Mouse (Mus musculus): Measurements from ENCODE around the gene Fam181a.

Fam181a gene

GRCm38 (mm10) chr12:103314640-103315361, 4.0 kb downstream of the Fam181a start:
- DNase-seq (ENCODE audit: low spot score in 2 of 2) = no peak

- no peak for DNase-seq (ENCODE audit: low spot score in 2 of 2)
Observed at GRCm38 (mm10) chr12:103315831-103316545, 5.2 kb downstream of the Fam181a start.

GRCm38 (mm10) chr12:103322801-103323200, 12.0 kb downstream of the Fam181a start:
- no peak for DNase-seq (ENCODE audit: low spot score in 2 of 2)

- peak; percentile 76 to 85 for DNase-seq (ENCODE audit: low spot score in 2 of 2)
Observed at GRCm38 (mm10) chr12:103325156-103325857, 14.5 kb downstream of the Fam181a start.

- no peak for DNase-seq (ENCODE audit: low spot score in 2 of 2)
Observed at GRCm38 (mm10) chr12:103326569-103326968, 15.8 kb downstream of the Fam181a start.

- no peak for DNase-seq (ENCODE audit: low spot score in 2 of 2)
Observed at GRCm38 (mm10) chr12:103327107-103327506, 16.3 kb downstream of the Fam181a start.

GRCm38 (mm10) chr12:103328448-103329191, 17.8 kb downstream of the Fam181a start:
- no peak for DNase-seq (ENCODE audit: low spot score in 2 of 2)

- DNase-seq (ENCODE audit: low spot score in 2 of 2) = no peak
Observed at GRCm38 (mm10) chr12:103331491-103331890, 20.7 kb downstream of the Fam181a start.

- DNase-seq (ENCODE audit: low spot score in 2 of 2) = no peak
Observed at GRCm38 (mm10) chr12:103332879-103333278, 22.1 kb downstream of the Fam181a start.

- no peak for DNase-seq (ENCODE audit: low spot score in 2 of 2)
Observed at GRCm38 (mm10) chr12:103333426-103333825, 22.7 kb downstream of the Fam181a start.

GRCm38 (mm10) chr12:103336766-103337165, 26.0 kb downstream of the Fam181a start:
- DNase-seq (ENCODE audit: low spot score in 2 of 2) = no peak

- no peak for DNase-seq (ENCODE audit: low spot score in 2 of 2)
Observed at GRCm38 (mm10) chr12:103338162-103338798, 27.5 kb downstream of the Fam181a start.

GRCm38 (mm10) chr12:103341212-103341611, 30.4 kb downstream of the Fam181a start:
- DNase-seq (ENCODE audit: low spot score in 2 of 2) = no peak

GRCm38 (mm10) chr12:103343456-103343855, 32.7 kb downstream of the Fam181a start:
- DNase-seq (ENCODE audit: low spot score in 2 of 2) = no peak

GRCm38 (mm10) chr12:103344934-103345333, 34.2 kb downstream of the Fam181a start:
- DNase-seq (ENCODE audit: low spot score in 2 of 2) = no peak

GRCm38 (mm10) chr12:103346945-103347344, 36.2 kb downstream of the Fam181a start:
- DNase-seq (ENCODE audit: low spot score in 2 of 2) = no peak

- no peak for DNase-seq (ENCODE audit: low spot score in 2 of 2)
Observed at GRCm38 (mm10) chr12:103347406-103347805, 36.6 kb downstream of the Fam181a start.

- peak; percentile 73 to 74 for DNase-seq (ENCODE audit: low spot score in 2 of 2)
Observed at GRCm38 (mm10) chr12:103348506-103348905, 37.7 kb downstream of the Fam181a start.

- no peak for DNase-seq (ENCODE audit: low spot score in 2 of 2)
Observed at GRCm38 (mm10) chr12:103352735-103353134, 42.0 kb downstream of the Fam181a start.

GRCm38 (mm10) chr12:103353538-103353937, 42.8 kb downstream of the Fam181a start:
- no peak for DNase-seq (ENCODE audit: low spot score in 2 of 2)

GRCm38 (mm10) chr12:103355746-103356414, 45.1 kb downstream of the Fam181a start, which contains the start of gene Asb2:
Gene Asb2 (minus strand): TSS chr12:103356001.
- DNase-seq (ENCODE audit: low spot score in 2 of 2) = no peak
